Mouse (Mus musculus) gastrocnemius, postnatal 4 days (tissue): ENCODE data around the gene Pitpna. TPM values are rescaled to one million over a fixed set of nuclear protein-coding genes. Genes with fewer than 3 reads are reported as not detected.

ENCODE experiments used
- DNase-seq, 2 experiments: peaks; one replicate each; pipeline ENCODE4 v3.0.0; 2021 to 2022; ENCODE audit warnings: low spot score in 2 of 2, mixed read lengths in 2 of 2
- total RNA-seq, 2 experiments: library from RNA; stranded (reverse); gene quantifications; 2 replicates each; pipeline ENCODE4 v1.2.3; 2021

The Pitpna gene
- total RNA-seq, 2 experiments from 2014 or later, result 106 to 117 TPM

DNA sequence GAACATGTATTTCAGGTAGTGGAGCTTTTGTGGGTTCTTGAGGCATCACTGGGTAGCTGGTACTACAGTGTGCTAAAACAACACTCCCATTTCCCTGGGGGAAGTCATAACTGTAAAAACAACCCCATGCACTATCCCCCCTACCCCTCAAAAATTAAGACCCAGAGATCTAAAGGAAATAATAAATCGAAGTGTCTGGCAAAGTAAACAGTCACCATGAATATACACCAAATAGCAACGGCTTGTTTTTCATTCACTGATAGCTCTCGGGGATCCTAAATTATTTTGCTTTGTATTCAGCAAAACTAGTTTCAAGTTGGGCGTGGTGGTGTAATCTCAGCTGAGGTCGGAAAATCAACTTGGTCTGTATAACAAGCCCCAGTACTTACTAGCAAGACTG, 42.2 kb downstream of the Pitpna start:
- no peak for DNase-seq

DNA sequence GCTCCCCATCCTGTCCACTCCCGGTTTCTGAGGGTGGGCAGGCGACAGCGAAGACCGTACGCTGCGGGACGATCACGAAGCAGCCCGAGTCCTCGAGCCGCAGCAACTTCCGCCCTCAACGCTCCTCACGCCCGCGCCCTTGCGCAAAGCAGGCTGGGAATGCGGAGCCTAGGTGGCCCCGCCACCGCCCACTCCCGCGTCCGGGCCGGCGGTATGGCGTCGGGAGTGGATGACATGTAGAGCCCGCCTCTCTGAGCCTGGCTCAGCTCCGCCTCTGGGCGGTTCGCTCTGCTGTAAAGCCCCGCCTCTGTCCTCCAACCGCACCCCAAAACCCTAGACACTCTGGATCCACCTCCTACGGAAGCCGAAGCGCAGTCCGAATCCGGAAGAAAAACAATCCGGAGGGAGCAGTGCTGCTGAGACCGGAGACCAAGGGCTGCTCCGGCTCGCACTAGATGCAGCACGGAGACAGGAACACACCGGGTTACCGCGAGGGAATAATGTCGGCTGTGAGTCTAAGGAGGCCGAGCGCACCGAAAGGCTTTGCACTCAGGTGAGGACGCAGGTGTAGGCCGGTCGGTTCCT, 42.8 kb downstream of the Pitpna start, which contains the start of gene Inpp5k:
TSS of gene Inpp5k (plus strand) at position 344 of the 585 bp plus-strand sequence.
- DNase-seq, result peak; percentile 87 to 93

DNA sequence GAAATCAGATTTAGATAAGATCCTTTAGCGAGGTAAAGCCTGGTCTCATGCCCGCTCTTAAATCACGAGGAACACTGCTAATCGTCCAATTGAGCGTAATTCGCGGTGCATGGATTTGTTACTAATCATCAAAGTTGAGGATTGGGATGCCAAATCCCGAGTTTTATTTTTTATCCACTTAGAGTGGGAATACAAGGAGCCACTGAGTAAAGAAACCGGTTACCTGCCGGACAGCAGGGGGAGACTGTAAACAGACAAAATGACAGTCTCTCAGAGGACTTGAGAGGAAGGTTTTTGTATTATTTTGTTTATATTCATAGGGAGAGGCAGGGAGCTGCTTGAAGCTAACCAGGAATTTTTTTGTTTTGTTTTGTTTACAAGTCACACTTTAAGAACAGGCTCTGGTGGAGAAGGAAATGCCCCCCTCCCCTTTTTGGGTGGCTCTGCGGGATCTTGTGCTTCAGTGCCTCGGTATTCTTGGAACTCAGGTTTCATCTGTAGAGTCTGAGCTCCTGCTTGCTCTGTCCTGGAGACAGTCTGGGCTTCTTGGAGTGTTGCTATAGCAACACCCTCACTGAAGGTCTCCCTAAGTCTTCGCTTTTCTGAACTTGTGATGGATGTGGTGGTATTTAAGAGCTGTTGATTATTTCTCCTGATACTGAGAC, 43.8 kb downstream of the Pitpna start:
- no peak for DNase-seq

DNA sequence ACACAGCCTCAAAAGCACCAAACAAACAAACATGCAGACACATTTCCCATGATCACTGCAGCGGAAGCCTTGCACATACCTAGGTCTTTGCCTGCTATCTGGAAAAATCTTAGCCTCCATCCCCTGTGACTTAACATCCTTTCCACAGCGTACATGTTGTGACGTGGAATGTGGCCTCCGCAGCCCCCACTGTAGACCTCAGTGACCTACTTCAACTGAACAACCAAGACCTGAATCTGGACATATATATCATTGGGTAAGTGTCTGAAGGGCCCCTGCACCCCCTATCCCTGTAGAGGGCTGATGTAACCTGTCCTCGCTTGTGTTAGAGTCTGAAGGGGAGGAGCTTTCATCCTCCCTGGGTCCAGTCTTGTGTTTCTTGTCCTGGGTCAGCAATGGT, 45.0 kb downstream of the Pitpna start:
- no peak for DNase-seq

DNA sequence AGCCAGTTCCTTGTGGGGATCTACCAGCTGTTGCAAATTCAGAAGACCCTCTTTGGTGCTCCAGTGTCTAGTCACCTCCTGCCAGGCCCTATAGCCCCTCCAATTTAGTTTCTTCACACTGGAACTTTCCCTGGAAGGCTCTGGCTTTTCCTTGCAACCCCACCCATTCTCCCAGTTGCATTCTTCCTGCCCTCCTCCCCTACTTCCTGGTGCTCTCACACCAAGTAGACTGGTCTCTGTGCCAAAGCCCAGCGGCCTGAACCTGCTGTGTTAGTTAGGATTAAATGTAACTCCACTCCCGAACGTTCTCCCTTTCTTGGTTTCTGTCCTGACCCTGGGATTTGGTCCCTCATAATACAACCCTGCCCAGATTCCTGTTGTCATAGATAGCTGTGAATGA, 46.9 kb downstream of the Pitpna start:
- DNase-seq, result no peak

DNA sequence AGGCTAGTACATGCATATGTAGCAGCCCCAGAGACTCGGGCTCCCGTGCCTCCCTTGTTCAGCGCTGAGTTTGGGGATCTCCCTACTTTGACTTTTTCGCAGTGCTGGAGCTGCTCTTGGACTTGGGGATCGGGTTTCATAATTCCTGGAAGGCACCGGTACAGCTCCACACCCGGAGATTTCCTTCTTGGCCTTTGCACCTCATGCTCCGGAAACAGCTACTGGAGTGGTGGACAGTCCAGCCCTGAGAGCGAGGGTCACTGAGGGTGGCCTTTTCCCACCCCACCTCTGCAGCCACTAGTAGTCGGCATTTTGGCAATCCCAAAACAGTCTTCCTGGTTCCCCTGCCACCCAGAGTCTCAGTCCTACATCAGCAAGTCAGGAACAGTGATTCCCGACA, 47.4 kb downstream of the Pitpna start:
- no peak for DNase-seq

DNA sequence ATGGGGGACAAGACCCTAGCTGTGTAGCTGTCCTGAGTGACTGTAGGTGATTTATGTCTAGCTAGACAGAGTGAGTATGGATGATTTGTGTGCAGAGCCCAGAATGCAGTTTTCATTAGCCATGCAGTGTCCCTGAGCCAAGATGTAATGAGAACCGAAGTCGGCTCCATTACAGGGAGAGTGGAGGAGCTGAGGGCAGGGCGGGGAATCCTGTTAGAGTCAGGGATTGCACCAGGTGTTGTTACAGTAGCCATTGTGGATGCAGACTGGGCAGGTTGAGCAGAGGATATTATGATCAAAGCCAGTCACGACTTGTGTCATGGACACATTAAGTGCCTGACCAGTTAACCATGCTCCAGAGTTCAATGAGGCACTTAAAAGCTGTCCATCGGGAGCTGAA, 55.4 kb downstream of the Pitpna start:
- no peak for DNase-seq

DNA sequence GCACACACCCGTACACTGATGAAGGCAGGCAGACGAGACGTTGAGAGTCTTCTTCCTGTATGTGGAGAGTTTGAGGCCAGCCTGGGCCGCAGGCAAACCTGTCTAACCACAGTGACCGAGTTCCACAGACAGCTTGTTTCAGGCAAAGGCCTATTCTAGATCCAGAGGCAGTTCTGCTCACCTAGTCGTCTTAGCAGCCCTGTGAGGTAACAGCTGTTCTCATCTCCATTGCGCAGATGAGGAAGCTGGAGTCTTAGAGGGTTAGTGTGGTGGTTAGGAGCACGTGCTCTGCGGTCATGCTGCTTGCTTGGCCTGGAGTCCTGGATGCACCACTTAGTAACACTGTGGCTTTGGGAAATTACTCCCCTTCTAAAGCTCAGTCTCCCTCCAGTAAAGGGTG, 56.8 kb downstream of the Pitpna start:
- no peak for DNase-seq

DNA sequence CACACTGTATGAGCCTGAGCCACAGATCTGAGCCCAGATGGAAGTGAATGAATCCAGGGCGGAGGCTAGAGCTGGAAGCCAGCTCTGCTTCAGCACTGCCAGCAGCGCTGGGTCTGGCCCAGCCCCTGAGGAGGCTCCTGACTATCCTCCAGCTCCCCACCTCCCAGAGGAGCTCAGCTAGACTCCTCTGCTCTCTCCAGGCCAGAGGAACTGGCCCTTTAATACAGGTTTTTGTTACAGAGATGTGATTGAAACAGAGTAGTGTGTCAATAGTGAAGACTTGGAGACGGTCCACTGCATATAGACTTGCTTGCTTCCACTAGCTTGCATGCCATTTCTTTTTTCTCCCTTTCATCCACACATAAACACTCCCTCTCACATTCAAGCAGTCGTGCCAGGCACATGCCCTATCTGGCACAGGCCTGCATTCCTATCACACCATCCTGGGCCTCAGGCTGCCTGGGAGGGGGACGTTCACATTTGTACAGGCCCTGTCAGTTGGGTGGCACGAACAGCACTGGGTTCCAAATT, 59.8 kb downstream of the Pitpna start:
- DNase-seq, result peak in 1 of 2 experiments; percentile 59

DNA sequence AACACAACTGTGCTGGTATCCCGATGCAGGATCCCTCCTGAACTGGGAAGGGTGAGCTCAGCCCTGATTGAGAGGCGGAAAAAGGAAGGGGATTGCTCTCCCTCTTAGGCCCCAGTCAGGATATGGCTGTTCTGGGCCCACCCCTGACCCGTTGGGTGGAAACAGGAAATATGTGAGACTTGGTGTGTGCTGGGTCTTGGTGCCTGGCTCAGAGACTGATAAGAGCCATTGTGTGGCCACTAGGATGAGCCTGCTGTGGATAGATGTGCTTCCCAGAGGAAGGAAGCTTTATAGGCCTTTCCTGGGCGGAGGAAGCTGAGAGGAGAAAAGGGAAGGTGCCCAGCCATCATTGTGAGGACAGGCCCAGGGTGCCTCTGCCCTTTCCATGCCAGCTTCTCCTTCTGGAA, 61.3 kb downstream of the Pitpna start:
- DNase-seq, result no peak

DNA sequence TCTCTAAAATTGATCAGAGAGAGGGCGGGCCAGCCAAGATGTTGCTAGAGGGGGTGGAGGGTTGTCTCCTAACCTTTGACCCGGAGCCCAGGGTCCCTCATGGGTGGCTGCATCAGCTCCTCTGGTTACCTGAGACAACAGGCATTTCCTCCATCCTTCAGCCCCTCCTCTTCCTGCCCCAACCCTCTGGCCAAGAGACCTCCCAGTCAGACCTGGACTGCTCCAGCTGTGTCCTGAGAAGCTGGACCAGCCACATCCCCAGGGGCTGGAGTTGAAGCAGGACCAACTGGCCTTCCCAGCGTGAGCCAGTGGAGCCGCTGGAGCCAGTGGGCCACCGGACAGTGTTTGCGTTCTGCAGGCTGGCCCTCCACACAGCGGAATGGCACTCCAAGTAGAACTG, 62.4 kb downstream of the Pitpna start, which contains the start of gene Myo1c:
TSS of gene Myo1c (plus strand) at position 194 of the 400 bp plus-strand sequence.
- DNase-seq, result peak in 1 of 2 experiments; percentile 60

DNA sequence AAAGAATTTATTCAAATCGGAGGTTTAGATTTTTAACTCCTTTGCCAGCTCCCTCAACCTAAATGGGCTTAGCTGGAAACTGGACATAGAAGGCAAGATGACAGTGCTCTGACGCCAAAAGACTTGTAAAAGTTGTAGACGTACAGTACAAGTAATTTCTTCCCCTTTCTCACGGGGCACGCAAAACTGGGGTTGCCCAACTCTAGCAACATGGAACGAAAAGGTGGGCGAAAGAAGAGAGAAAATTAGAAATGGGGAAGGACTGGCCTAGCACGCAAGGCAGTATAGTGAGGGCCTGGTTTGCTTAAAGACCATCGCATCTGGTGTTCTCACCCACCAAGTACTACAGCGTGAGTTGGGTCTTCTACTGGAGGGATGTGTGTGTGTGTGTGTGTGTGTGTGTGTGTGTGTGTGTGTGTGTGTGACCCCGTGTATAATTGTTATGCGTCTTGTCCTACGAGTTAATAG, 63.1 kb downstream of the Pitpna start:
- DNase-seq, result no peak

DNA sequence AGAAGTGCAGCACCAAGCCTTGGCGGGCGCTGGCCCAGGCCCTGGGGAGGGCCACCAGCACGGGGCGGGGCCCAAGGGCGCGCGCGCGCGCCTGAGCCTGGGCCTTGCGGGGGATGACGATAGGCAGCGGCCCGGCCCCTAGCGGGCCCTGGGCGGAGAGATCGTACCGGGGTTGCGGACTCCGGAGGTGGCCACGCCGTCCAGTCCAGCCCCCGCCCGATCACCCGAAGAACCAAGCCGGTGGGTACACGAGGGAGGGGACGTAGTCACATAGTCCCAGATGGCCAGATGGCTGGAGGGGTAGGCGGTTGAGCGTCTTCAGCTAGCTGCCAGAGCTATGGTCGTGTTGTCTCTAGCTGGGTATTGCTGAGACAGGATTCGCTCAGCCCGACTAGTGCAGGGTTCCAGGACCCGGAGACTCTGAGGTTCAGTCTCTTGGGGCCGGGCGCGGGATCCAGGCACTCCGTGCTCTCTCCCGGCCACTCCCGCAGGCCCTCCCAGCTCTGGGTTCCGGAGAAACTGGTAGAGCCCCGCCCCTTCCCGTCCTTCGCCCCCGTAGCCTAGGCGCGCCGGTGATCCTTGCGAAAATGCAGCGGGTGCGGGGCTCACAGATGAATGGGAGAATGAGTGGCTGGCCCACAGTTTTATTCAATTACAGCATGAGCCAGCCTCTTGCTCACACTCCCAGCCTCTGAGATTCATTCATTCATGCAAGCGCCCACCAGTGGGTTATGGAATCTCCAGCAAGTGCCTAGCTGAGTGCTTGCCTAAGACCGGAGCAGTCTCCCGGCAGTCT, 63.7 kb downstream of the Pitpna start:
- peak; percentile 59 to 82 for DNase-seq

DNA sequence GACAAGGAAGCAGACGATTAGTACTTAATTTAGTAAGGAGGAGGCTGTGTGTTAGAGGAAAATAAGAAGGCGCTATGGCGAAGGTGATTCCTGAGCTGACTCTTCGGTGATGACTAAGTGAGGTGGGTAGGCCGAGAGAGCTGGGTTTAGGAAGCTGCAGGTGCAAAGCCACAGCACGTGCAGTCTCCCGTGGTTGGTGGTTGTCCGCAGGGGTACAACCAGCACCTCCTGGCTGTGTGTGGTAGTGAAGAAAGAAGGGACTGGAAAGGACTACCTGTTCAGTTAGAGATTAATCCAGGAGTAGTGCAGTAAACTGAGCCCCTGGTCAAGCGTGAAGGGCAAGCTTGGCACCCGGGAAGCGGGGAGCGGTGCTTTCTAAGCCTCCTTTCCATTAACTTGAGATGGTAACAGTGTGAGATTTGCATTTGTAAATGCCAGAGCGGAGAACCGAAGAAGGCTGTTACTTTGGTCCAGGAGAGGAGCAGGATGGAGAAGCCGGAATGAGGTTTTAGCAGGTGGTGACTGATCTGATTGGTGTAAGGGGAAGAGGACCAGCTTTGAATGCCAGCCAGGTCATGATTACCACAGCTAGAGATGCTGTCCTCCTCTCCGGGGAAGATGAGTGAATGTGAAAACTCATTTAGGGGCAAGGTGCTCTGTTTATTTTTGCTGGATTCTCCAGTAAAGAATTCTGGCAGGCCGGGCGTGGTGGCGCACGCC, 64.5 kb downstream of the Pitpna start:
- no peak for DNase-seq

DNA sequence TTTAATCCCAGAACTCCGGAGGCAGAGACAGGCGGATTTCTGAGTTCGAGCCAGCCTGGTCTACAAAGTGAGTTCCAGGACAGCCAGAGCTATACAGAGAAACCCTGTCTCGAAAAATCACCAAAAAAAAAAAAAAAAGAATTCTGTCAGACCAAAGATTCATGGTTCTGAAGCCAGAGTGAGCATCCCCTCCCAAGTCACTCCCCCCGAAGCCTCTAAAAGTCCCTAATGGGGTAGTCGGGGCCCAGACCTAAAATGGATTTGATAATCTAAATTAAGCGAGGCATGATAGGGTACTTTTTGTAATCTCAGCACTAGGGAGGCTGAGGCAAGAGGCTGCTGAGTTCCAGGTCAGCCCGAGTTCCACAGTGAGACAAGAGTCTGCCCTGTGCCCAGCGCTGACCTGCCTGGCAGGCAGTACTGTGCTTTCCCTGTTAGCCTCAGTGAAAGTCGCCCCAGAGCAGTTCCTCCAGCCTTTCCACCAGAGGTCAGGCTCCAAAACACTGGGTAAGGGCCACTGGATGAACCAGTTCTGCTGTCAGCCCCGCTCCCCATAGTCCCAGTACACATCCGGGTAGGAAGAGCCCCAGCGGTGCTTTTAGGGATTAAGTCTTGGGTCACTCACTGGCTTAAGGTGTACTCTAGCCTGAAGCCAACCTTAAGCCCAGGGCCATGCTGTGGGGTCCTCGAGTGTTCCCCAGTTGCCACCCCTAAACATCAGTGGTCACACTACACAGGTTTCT, 65.2 kb downstream of the Pitpna start:
- no peak for DNase-seq

DNA sequence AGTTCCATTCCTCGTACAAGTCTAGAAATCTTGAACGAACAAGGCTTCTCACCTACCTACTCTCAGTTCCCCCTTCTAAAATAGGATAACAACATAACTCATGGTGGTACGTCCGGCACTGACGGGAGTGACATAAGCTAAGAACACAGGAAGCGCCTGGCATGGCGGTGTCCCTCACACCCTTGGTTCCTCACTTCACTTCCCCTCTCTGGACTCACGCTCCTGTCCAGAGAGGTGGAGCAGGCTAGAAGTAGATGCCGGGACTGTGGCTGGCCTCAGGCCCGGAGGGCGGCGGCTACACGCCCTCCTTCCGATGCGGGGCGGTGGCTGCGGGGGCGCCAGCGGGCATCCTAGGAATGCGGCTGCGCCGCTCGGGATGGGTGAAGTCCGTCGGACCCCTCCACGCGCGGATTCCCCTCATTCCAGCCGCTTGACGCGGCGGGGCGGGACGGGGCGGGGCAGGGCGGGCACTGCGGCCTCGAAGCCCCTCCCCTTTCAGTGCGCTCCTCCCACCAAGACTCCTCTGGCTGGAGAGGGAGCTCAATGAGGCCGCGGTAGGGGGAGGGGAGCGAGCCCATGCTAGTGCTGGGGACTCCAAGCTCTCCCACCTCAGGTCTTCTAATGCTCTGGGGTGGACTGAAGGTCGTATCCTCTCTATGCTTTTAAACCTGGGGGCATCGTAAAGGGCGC, 66.0 kb downstream of the Pitpna start:
- DNase-seq, result peak; percentile 60 to 77

DNA sequence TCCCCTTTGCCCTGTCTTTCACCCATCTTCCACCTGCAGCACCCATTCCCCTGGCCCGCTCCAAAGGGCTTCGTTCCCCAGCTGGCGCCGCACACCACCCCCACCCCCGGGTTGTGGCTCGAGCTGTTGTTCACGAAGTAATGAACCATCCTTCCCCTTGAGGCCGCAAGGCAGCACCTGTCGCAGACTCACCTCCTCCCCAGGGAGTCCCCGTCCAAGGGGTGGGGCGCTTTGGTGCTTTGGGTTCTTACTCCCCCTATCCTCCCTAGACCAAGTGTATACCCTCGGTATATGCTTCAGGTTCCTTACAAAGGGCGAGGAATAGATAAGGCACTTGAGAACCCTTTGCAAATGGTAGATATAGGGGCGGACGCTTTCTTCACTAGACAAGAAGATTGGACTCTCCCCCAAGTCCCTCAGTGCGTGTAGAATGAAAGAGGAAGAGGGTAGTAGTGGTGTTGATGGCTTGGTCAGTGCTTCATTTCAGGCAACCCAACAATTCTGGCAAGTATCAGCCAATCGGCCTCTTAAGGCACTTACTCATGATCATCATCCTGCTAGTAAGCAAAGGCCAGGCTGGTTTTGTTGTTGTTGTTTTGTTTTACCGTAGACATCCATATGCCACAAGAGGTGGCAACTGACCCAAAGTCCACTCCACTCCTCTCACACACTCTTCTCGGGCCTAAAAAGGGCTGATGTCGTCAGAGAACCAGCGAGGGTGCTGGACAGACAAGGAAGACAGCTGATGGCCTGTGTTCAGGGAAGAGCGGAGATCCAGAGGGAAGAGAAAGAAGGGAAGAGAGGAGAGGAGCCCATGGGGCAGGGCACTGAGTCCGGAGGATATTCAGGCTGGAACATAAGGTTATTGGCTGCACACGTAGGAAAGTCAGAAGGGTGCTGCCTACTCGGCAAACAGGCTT, 66.8 kb downstream of the Pitpna start:
- DNase-seq, result no peak

DNA sequence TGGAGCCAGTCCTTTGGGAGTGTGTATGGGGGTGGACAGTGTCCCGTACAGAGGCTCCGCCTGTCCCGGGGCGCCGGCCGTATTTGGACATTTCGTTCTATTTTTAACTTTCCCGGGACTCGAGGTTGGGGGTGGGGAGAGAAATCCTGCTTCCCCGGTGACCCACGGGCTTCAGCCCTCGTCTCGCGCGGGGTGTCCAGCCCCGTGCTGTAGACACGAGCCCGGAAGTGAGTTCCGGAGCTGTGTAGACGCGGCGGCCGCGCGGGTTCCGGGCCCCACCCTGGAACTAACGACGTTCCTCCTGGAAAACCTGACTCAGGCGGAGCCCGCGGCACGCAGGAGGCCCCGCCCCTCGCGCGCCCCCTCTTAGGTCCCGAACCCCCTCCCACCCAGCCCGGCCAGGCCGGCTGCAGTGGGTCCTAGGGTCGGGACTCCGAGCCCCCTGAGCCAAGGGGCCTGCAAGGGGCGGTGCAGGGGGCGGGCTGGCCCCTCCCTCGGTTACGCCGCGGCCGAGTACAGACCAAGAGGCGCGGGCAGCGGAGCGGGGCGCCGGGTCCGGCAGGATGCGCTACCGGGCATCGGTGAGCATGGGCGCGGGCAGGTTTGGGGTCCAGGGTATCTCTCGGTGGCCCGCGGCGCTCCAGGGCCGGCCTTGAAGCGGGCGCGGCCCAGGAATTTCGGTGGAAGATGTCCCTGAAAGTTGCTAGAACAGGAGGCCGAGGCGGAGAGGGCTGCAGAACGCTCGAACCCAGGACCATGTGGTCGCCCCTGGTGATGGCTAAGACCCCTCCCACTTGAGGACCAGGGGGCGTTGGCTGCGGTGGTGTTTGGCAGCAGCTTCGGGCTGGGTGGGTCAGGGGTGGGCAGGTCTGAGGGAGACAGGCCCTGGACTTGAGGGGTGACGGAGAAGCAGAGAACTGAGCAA, 68.0 kb downstream of the Pitpna start:
- DNase-seq, result peak; percentile 72 to 79
